Mouse (Mus musculus) lung, postnatal 0 days (tissue): ENCODE data around the gene Lmx1a. TPM values are rescaled to one million over a fixed set of nuclear protein-coding genes. Genes with fewer than 3 reads are reported as not detected.

ENCODE experiments used
- ATAC-seq: fragments of 200-750 bp; cut with Nextera tagmentation; 2 replicates; pipeline ENCODE4 v1.8.0; 2017; ENCODE audit warnings: moderate library complexity
- DNase-seq: peaks from one replicate; pipeline ENCODE4 v3.0.0-alpha.2; 2016; ENCODE audit warnings: low spot score
- H3K27ac ChIP-seq: fragments of 300-500 bp; sonication (generic); 2 replicates; pipeline ENCODE4 v1.5.1; 2014; ENCODE audit warnings: antibody characterized with exemption, mild to moderate bottlenecking, low read length, mixed read lengths
- H3K27me3 ChIP-seq: fragments of 300-500 bp; sonication (generic); replicated peaks from 2 replicates; pipeline ENCODE4 v1.6.1; 2014; ENCODE audit warnings: low read length, mixed read lengths; ENCODE audit not compliant: insufficient read depth
- H3K36me3 ChIP-seq: fragments of 300-500 bp; sonication (generic); 2 replicates; pipeline ENCODE4 v1.6.1; 2014; ENCODE audit warnings: low read length, mixed read lengths; ENCODE audit not compliant: insufficient read depth
- H3K4me1 ChIP-seq: fragments of 300-500 bp; sonication (generic); 2 replicates; pipeline ENCODE4 v1.6.1; 2014; ENCODE audit warnings: antibody characterized with exemption, low read depth, low read length, mixed read lengths; ENCODE audit not compliant: insufficient read depth
- H3K4me2 ChIP-seq: fragments of 300-500 bp; sonication (generic); replicated peaks from 2 replicates; pipeline ENCODE4 v1.6.1; 2014; ENCODE audit warnings: low read depth, mild to moderate bottlenecking, low read length, moderate library complexity, mixed read lengths
- H3K4me3 ChIP-seq: fragments of 300-500 bp; sonication (generic); 2 replicates; pipeline ENCODE4 v1.5.1; 2014; ENCODE audit warnings: low read depth, low read length
- H3K9ac ChIP-seq: fragments of 300-500 bp; sonication (generic); replicated peaks from 2 replicates; pipeline ENCODE4 v1.6.1; 2014; ENCODE audit warnings: low read depth, mild to moderate bottlenecking
- H3K9me3 ChIP-seq: fragments of 300-500 bp; sonication (generic); 2 replicates; pipeline ENCODE4 v1.6.1; 2016; ENCODE audit warnings: low read length, mixed read lengths
- CTCF ChIP-seq: IDR thresholded peaks from 2 replicates; pipeline ENCODE4 v1.5.1; 2016; ENCODE audit warnings: antibody characterized with exemption, mild to moderate bottlenecking
- EP300 ChIP-seq: IDR thresholded peaks from 2 replicates; pipeline ENCODE4 v1.6.1; 2016; ENCODE audit warnings: antibody characterized with exemption, mild to moderate bottlenecking, control low read depth
- WGBS: fragments of 180-500 bp; shearing (Covaris S2); extraction: QIAGEN DNeasy Blood & Tissue Kit; methylation state at CpG from one replicate; pipeline ENCODE4 v1.1.7; 2014; 5-methylcytosine and 5-hydroxymethylcytosine counted together
- polyA plus RNA-seq: library from polyadenylated mRNA; unstranded; fragments of >200 nt; fragmentation: Nextera tagmentation; extraction: Ambion mirVana; gene quantifications from 2 replicates; pipeline ENCODE4 v1.2.1, GENCODE M21; 2015

Lmx1a gene
- polyA plus RNA-seq, 1 experiment from 2014 or later = not detected

DNA sequence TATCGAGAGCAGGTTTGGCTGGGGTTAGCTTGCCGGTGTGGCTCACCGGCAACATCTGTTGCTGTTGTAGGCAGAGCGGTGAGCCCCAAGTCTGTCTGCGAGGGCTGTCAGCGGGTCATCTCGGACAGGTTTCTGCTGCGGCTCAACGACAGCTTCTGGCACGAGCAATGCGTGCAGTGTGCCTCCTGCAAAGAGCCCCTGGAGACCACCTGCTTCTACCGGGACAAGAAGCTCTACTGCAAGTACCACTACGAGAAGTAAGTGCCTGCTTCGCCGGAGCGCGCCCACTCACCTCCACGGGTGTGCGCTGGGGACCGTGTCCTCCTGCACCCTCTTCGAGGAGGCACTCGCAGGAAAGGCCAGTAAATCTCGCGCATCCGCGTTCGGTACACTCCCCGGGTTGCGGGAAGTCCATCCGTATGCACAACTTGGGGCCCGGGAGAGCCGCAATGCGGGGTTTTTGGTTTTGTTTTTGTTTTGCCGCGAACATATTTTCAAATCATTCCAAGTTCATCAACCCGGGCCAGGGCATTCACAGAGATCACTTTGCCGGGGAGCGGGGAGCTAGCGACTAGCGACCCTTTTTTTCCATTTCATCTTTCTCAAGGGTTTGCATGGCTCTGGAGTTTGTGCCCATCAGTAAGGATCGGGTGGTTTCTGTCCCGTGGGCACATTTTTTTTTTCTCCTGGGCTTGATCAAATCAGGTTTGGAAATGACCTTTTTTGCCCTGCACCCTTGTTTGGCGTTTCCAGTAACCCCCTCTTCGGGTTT, 3.1 kb downstream of the Lmx1a start:
- Histone ChIP-seq H3K4me2 (peak overlapping the region; percentile 36; the same call in 1 of the 2 replicates), H3K36me3 (no peaks in the 10 kb centered on the region), H3K27me3 (peaks cover 65% of the 10 kb centered on the region), H3K9ac (no peak overlapping the region), H3K9me3 (no peaks in the 10 kb centered on the region), H3K4me3 (0 out of 2 replicates have a peak overlapping the region, but pooled peaks have one; percentile 4), H3K27ac (no peak overlapping the region), H3K4me1 (0 out of 2 replicates have a peak, but pooled peaks cover 3% of the 10 kb centered on the region)
- TF ChIP-seq CTCF = no peak
- WGBS = 1% methylated on average over 44 of the region's 44 CpGs
- DNase-seq = no peak
- no peak for ATAC-seq

DNA sequence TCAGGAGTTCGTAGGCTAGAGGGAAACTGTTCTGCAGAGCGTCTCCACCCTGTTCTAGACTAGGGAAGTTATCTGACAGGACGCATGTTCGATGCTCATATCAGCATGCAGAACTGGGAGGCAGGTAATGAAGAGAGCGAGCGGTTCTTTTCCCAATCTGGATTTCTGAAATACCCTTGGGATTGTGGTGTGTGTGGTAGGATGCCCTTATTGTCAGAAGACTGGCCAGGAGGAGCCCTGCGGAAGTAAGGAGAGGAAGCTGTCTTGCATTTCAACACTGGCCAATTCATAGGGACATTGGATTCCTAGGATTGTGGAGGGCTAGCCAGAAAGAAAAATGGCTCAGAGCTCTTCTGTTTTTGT, 3.6 kb downstream of the Lmx1a start:
- 2% methylated on average over 7 of the region's 7 CpGs for WGBS
- ATAC-seq (no peak), DNase-seq (no peak)
- Histone ChIP-seq H3K4me2 (no peak overlapping the region; the same call in 1 of the 2 replicates), H3K4me3 (no peak overlapping the region), H3K27ac (no peak overlapping the region), H3K27me3 (peaks cover 62% of the 10 kb centered on the region), H3K9ac (no peak overlapping the region), H3K36me3 (no peaks in the 10 kb centered on the region), H3K4me1 (0 out of 2 replicates have a peak, but pooled peaks cover 3% of the 10 kb centered on the region), H3K9me3 (no peaks in the 10 kb centered on the region)
- no peak for TF ChIP-seq EP300
- TF ChIP-seq CTCF = no peak

DNA sequence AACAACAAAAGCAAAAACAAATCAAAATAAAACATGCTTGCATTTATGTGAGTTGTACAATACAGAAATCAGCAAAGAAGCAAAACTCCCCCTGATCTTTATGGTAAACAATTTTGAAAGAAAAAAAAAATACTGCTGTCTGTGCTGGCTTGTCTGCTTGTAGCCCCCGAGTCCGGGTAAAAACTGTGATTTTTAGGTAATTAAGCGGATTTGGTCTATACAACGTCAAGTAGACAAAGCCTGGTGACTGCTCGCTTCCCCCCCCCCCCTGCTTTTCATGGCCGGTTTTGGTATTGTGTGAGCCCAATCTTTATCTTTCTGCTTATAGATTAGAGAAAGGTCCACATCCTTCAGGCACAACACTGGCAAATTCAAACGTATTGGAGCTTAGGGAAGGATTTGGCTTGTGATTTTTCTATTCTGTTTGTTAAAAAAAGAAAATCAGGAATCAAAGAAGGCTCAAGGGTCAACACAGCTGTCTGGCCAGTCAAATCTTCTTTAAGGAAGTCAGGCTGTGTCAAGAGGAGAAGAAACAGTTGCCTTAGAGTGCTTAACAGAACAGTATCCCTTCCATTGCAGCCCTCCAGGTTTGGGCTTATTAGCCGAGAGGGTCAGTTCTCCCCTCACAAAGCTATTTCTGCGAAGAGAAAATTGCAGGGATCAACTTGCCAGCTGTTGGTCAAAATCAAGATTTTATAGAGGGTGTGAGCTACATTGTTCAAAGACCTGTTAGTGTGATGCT, 4.6 kb downstream of the Lmx1a start:
- ATAC-seq = no peak
- 2% methylated on average over 9 of the region's 9 CpGs for WGBS
- DNase-seq = no peak
- H3K4me1 ChIP-seq = 0 out of 2 replicates have a peak, but pooled peaks cover 3% of the 10 kb centered on the region
- H3K9ac ChIP-seq = no peak overlapping the region
- H3K27ac ChIP-seq = no peak overlapping the region
- peaks cover 52% of the 10 kb centered on the region for H3K27me3 ChIP-seq
- no peaks in the 10 kb centered on the region for H3K36me3 ChIP-seq
- TF ChIP-seq CTCF = no peak
- no peak overlapping the region for H3K4me2 ChIP-seq
- H3K4me3 ChIP-seq = no peak overlapping the region
- H3K9me3 ChIP-seq = no peaks in the 10 kb centered on the region

DNA sequence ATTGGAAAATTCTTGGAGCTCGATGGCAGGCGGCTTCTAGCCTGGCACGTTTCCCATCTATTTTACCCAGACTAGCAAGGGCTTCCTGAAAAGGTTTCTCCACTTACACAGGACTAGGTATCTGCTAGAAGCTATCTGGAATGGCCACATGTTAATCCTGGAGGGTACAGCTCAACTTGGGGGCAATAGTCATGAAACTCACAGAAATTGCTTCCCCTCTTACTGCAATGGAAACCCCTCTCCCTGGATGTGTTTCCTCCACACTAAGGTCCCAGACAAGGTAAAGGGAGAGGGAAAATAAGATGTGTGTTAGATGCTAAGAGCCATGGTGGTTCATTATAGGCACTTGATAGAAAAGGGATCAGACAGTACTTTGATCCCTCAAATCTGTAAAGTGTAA, 5.7 kb downstream of the Lmx1a start:
- no peak for TF ChIP-seq CTCF
- TF ChIP-seq EP300 = no peak
- Histone ChIP-seq H3K9me3 (no peaks in the 10 kb centered on the region), H3K27me3 (peaks cover 44% of the 10 kb centered on the region), H3K4me2 (no peak overlapping the region), H3K36me3 (no peaks in the 10 kb centered on the region), H3K9ac (no peak overlapping the region), H3K27ac (no peak overlapping the region), H3K4me3 (no peak overlapping the region), H3K4me1 (no peaks in the 10 kb centered on the region)
- DNase-seq (no peak), ATAC-seq (no peak)
- WGBS = 4% methylated on average over 3 of the region's 3 CpGs

DNA sequence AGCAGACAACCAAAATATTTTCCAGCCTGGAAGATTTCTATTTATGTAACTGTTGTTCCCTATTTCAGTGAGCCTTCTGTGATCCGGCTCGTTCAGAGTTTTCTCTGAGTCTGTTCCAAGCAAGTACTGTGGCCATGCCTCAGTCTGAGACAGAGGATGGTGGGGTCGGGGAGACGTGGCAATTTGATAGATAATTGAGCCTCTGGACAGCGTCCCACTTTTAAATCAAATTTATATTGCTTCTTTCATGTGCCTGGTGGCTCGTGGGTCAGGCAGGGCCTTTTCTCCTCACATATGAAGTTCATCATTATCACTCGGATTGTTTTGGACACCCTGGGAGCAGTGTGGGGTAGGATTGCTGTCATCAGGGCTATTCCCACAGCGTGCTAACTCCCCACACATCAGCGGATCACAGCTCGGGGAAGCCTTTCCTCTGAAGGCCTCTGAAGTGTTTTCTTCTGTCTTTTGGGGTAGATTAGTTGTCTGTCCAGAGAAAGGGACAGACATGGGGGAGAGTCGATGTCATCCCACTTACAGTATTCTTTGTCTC, 6.9 kb downstream of the Lmx1a start:
- Histone ChIP-seq H3K4me1 (no peaks in the 10 kb centered on the region), H3K4me3 (no peak overlapping the region), H3K4me2 (no peak overlapping the region), H3K36me3 (no peaks in the 10 kb centered on the region), H3K9ac (no peak overlapping the region), H3K9me3 (no peaks in the 10 kb centered on the region), H3K27ac (no peak overlapping the region), H3K27me3 (peaks cover 36% of the 10 kb centered on the region)
- TF ChIP-seq EP300 (no peak), CTCF (no peak)
- WGBS = 32% methylated on average over 11 of the region's 11 CpGs
- ATAC-seq = no peak
- DNase-seq = no peak

DNA sequence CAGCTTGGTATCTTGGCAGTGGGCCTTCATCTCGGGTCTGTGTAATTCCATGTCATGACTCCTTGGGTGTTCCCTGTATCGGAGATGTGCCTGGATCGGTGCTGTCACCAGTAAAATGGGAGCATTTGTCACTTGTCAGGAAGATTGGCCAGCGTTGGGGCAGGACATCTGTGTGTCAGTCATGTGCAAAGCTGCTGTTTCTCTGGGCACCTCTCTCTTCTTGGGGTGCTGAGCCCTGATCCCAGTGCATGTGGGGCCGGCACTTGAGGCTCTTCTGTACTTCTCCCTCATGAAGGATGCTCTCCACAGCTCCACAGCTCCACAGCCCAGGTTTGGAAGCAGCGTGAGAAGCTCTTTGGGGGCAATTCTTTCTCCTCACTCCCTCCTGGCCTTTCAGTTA, 10.7 kb downstream of the Lmx1a start:
- Histone ChIP-seq H3K27ac (no peak overlapping the region), H3K9ac (no peak overlapping the region), H3K9me3 (no peaks in the 10 kb centered on the region), H3K4me3 (no peak overlapping the region), H3K27me3 (peaks cover 15% of the 10 kb centered on the region; the same call in 1 of the 2 replicates), H3K36me3 (no peaks in the 10 kb centered on the region), H3K4me1 (no peaks in the 10 kb centered on the region), H3K4me2 (no peak overlapping the region)
- 52% methylated on average over 6 of the region's 6 CpGs for WGBS
- no peak for ATAC-seq
- DNase-seq = no peak
- no peak for TF ChIP-seq EP300
- no peak for TF ChIP-seq CTCF
